Mouse (Mus musculus) spleen, adult 2 months (tissue): ENCODE measurements around the gene Cpm. TPM values are rescaled to one million over a fixed set of nuclear protein-coding genes. Genes with fewer than 3 reads are reported as not detected.

Experiments
- DNase-seq, 2 experiments: peaks; one replicate each; pipeline versions ENCODE4 v3.0.0 to v3.0.0-alpha.2; 2012 to 2021; ENCODE audit warnings: low spot score in 2 of 2, low read depth in 1 of 2
- H3K27ac ChIP-seq: fragments of 200-500 bp; 2 replicates; pipeline ENCODE4 v1.5.1; 2012; ENCODE audit warnings: low read length, inconsistent platforms; ENCODE audit not compliant: insufficient read depth
- H3K27me3 ChIP-seq: fragments of 200-500 bp; 2 replicates; pipeline ENCODE4 v1.6.1; 2012; ENCODE audit warnings: mild to moderate bottlenecking, moderate library complexity, low read length, inconsistent platforms; ENCODE audit not compliant: control insufficient read depth, insufficient read depth
- H3K36me3 ChIP-seq: fragments of 200-500 bp; 2 replicates; pipeline ENCODE4 v1.6.1; 2012; ENCODE audit warnings: mild to moderate bottlenecking, low read length, inconsistent platforms; ENCODE audit not compliant: control insufficient read depth, insufficient read depth
- H3K4me1 ChIP-seq: fragments of 200-500 bp; 2 replicates; pipeline ENCODE4 v1.6.1; 2011; ENCODE audit warnings: inconsistent platforms; ENCODE audit not compliant: control insufficient read depth, insufficient read depth, insufficient read length
- H3K4me3 ChIP-seq: fragments of 200-500 bp; 2 replicates; pipeline ENCODE4 v1.5.1; 2011; ENCODE audit warnings: mild to moderate bottlenecking, inconsistent platforms; ENCODE audit not compliant: insufficient read depth, insufficient read length; ENCODE audit errors: extremely low read depth
- CTCF ChIP-seq: fragments of 200-500 bp; IDR thresholded peaks from 2 replicates; pipeline ENCODE4 v1.5.1; 2011; ENCODE audit warnings: mild to moderate bottlenecking, inconsistent platforms; ENCODE audit not compliant: insufficient read depth, insufficient read length, insufficient replicate concordance; ENCODE audit errors: extremely low read depth
- POLR2A ChIP-seq: fragments of 200-500 bp; IDR thresholded peaks from 2 replicates; pipeline ENCODE4 v1.6.1; 2011; ENCODE audit warnings: low read depth, low read length, inconsistent platforms
- WGBS: fragments of 180-500 bp; shearing (Covaris S2); methylation state at CpG from one replicate; pipeline ENCODE4 v1.1.7; 2018; 5-methylcytosine and 5-hydroxymethylcytosine counted together
- polyA plus RNA-seq: library from polyadenylated mRNA; depleted of rRNA; stranded (reverse); fragments of >200 nt; gene quantifications from 2 replicates; pipeline ENCODE4 v1.2.3, GENCODE M21; 2012

Cpm gene
- polyA plus RNA-seq, 1 experiment, result 10.1 TPM

DNA sequence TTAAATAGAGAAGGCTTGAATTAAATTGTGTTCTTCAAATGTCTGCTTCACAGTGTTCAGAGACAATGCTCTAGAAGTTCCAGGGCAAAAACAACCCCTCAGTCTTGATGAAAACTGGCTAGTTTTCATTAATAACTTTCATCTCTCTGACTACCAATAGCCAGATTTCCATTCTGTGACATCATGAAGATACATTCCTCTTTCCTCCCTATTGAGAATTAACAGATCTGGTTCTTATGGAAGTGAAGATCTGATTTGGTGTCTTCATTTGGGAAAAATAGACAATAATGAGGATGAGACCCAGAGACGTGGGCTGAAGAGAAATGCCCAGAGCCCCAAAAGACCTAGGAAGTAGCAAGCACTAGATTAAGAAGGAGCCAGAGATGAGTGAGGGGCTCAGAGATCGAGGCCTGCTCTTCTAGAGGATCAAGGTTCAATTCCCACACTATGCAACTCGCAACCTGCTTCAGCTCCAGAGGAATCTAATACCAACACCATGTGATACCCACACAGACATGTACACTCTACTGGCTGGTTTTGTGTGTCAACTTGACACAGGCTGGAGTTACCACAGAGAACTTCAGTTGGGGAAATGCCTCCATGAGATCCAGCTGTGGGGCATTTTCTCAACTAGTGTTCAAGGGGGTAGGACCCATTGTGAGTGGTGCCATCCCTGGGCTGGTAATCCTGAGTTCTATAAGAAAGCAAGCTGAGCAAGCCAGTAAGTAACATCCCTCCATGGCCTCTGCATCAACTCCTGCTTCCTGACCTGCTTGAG is 11.5 kb upstream of the Cpm start:
- H3K36me3 ChIP-seq, result no peaks in the 10 kb centered on the region
- H3K27me3 ChIP-seq, result no peaks in the 10 kb centered on the region
- TF ChIP-seq POLR2A, result no peak
- no peak for TF ChIP-seq CTCF
- H3K27ac ChIP-seq, result no peak overlapping the region
- WGBS, result 87% methylated on average over 3 of the region's 3 CpGs
- H3K4me1 ChIP-seq, result no peaks in the 10 kb centered on the region
- no peak for DNase-seq
- no peak overlapping the region for H3K4me3 ChIP-seq

DNA sequence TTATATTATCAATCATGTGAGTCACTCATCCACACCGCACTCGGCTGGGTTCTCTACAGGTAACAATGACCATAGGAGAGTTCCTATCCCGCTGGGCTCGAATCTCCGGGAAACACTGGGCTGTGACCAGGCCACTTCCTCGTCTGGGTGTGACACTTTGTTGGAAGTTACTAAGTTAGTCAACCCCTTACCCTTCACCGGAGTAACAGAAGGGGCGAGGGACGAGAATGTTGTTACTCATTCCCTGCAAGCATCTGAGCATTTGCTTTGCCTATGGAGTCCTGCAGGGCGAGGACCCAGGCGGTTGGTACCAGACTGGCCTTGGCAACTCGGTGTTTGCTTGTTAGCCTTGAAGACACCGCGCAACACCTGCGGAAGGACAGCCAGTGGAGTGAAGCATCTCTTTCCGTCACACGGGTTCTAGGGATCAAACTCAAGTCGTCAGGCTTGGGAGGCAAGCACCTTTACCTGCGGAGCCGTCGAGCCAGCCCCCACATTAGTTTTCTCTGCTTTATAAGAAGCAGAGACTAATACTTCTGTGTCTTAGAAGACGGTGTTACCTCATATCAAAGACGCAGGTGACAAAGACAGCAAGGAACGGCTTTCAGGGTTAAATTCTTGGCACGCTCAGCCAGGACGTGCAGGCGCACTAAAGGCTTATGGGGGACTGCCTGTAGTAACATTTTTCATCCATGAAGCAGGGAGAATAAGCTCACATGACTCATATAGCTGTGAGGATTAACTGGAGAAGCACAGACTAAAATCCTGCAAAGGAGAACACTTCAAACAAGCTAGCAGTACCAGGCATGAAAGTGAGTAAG is 10.0 kb upstream of the Cpm start:
- no peak for DNase-seq
- Histone ChIP-seq H3K4me1 (no peaks in the 10 kb centered on the region), H3K27ac (no peak overlapping the region), H3K36me3 (no peaks in the 10 kb centered on the region), H3K27me3 (no peaks in the 10 kb centered on the region), H3K4me3 (no peak overlapping the region)
- TF ChIP-seq POLR2A, result no peak
- 90% methylated on average over 27 of the region's 27 CpGs for WGBS

DNA sequence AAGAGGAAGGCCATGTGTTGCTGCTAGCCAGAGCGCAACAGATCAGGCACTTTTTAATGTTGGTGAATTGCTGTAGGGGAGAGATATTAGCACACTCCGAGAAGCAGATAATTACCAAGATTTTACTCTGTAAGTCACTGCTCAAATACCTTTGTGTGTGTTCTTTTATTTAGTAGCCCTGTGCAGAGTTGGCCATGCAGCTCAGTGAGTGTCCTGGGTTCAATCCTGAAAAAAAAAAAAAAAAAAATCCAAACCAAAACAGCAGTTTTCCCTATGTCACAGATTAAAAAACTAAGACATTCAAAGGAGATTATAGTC is 9.5 kb upstream of the Cpm start:
- no peaks in the 10 kb centered on the region for H3K27me3 ChIP-seq
- no peaks in the 10 kb centered on the region for H3K4me1 ChIP-seq
- no peak overlapping the region for H3K27ac ChIP-seq
- WGBS, result 93% methylated on average over 2 of the region's 2 CpGs
- no peaks in the 10 kb centered on the region for H3K36me3 ChIP-seq
- no peak for DNase-seq
- H3K4me3 ChIP-seq, result no peak overlapping the region
- TF ChIP-seq CTCF (no peak), POLR2A (no peak)

DNA sequence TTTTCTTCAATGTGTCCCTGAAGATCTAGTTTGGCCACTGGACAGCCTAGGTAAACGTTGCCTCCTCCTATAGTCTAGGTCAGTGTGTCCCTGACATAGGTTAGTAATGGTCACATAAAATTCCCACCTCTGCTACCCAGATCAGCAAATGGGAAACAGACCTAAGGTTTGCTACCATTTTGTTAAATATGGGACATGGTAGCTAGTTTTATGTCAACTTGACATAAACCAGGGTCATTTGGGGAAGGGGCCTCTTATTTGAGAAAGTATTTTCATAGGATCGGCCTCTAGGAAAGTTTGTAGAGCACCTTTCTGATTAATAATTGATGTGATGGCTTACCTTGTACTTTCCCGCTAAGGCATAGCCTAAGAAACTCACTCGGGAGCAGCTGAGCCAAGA is 8.8 kb upstream of the Cpm start:
- TF ChIP-seq CTCF (no peak), POLR2A (no peak)
- DNase-seq, result no peak
- Histone ChIP-seq H3K36me3 (no peaks in the 10 kb centered on the region), H3K27me3 (no peaks in the 10 kb centered on the region), H3K4me1 (peaks cover under 1% of the 10 kb centered on the region; the same call in 1 of the 2 replicates), H3K27ac (no peak overlapping the region), H3K4me3 (no peak overlapping the region)
- 94% methylated on average over 4 of the region's 4 CpGs for WGBS

DNA sequence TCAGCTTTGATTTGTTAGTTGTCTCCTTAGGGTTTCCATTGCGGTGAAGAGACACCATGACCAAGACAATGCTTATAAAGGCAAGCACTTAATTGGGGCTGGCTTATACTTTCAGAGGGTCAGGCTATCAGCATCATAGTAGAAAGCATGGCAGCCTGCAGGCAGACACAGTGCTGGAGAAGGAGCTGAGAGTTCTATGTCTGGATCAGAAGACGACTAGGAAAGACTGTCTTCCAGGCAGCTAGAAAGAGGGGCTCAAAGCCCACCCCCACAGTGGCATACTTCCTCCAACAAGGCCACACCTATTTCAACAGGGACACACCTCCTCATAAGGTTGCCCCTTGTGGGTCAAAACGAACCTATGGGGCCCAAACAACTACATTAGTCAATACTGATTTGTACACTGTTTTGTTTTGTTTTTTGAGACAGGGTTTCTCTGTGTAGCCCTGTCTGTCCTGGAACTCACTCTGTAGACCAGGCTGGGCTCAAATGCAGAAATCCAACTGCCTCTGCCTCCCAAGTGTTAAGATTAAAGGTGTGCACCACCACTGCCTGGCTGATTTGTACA is 8.3 kb upstream of the Cpm start:
- TF ChIP-seq POLR2A (no peak), CTCF (no peak)
- H3K36me3 ChIP-seq, result no peaks in the 10 kb centered on the region
- DNase-seq, result no peak
- no peak overlapping the region for H3K27ac ChIP-seq
- H3K4me1 ChIP-seq, result peaks cover 3% of the 10 kb centered on the region; the same call in 1 of the 2 replicates
- no peaks in the 10 kb centered on the region for H3K27me3 ChIP-seq
- H3K4me3 ChIP-seq, result no peak overlapping the region
- 79% methylated on average over 3 of the region's 3 CpGs for WGBS

DNA sequence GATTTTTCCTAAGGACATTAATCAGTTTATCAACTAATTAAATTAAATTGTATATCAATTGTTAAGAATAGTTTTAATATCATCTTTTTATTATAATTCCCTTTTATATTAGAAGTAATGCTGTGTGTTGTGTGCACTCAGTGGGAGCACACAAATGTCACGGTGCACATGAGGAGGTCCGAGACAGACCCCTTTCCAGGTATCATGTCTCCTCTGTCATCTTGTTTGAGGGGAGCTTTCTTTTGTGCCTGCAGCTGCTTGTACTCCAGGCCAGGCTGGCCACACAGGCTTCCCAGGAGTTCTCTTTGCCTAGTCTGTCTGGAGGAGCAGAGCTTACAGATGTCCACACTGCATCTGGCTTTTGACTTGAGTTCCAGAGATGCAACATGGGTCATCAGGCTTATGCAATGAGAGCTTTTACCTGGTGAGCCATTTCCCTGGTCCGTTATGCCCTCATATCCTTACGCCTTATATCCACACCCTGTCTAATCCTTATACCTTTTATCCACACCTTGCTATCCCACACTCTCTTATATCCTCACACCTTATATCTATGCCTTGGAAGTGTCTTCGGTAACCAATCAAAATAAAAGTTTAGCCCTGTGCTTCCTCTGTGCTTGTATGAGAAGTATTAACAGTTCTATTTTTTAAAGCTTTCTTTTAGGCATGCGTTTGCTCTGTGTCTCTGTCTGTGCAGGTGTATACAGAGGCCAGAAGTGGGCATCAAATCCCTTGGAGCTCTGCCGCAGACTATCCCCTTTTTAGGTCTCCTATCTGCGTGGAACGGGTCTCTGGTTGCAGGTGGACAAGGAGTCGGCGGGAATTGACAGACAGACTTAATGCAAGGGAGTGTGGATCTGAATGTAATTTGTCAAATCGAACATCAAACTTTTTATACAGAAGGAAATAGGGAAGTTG is 7.4 kb upstream of the Cpm start:
- H3K36me3 ChIP-seq, result no peaks in the 10 kb centered on the region
- TF ChIP-seq CTCF (no peak), POLR2A (no peak)
- H3K4me3 ChIP-seq, result no peak overlapping the region
- no peak for DNase-seq
- H3K27me3 ChIP-seq, result no peaks in the 10 kb centered on the region
- 88% methylated on average over 12 of the region's 12 CpGs for WGBS
- no peak overlapping the region for H3K27ac ChIP-seq
- H3K4me1 ChIP-seq, result peaks cover 4% of the 10 kb centered on the region
